Mouse (Mus musculus) heart, embryonic 11.5 days (tissue): ENCODE measurements around the gene Vtcn1. TPM values are rescaled to one million over a fixed set of nuclear protein-coding genes. Genes with fewer than 3 reads are reported as not detected.

Experiments
- ATAC-seq: fragments of 200-750 bp; cut with Nextera tagmentation; replicated peaks from 2 replicates; pipeline ENCODE4 v1.8.0; 2017; ENCODE audit warnings: moderate library complexity; ENCODE audit not compliant: insufficient number of reproducible peaks, low FRiP score, low TSS enrichment
- H3K27ac ChIP-seq: fragments of 300-500 bp; sonication (generic); 2 replicates; pipeline ENCODE4 v1.5.1; 2014; ENCODE audit warnings: mild to moderate bottlenecking, low read depth, low read length
- H3K27me3 ChIP-seq: fragments of 300-500 bp; sonication (generic); 2 replicates; pipeline ENCODE4 v1.6.1; 2014; ENCODE audit warnings: mild to moderate bottlenecking, low read length, mixed read lengths; ENCODE audit not compliant: control insufficient read depth, insufficient read depth
- H3K36me3 ChIP-seq: fragments of 300-500 bp; sonication (generic); 2 replicates; pipeline ENCODE4 v1.6.1; 2014; ENCODE audit warnings: mild to moderate bottlenecking, low read length, moderate library complexity, mixed read lengths; ENCODE audit not compliant: control insufficient read depth, insufficient read depth
- H3K4me1 ChIP-seq: fragments of 300-500 bp; sonication (generic); 2 replicates; pipeline ENCODE4 v1.6.1; 2014; ENCODE audit warnings: low read length; ENCODE audit not compliant: control insufficient read depth, insufficient read depth
- H3K4me2 ChIP-seq: fragments of 300-500 bp; sonication (generic); 2 replicates; pipeline ENCODE4 v1.6.1; 2014; ENCODE audit warnings: mild to moderate bottlenecking, moderate library complexity
- H3K4me3 ChIP-seq: fragments of 300-500 bp; sonication (generic); 2 replicates; pipeline ENCODE4 v1.5.1; 2014; ENCODE audit warnings: low read depth, low read length
- H3K9ac ChIP-seq: fragments of 300-500 bp; sonication (generic); 2 replicates; pipeline ENCODE4 v1.6.1; 2014; ENCODE audit warnings: mild to moderate bottlenecking, low read depth, low read length, moderate library complexity
- H3K9me3 ChIP-seq: fragments of 300-500 bp; sonication (generic); replicated peaks from 2 replicates; pipeline ENCODE4 v1.6.1; 2016; ENCODE audit warnings: low read length; ENCODE audit not compliant: control insufficient read depth
- WGBS: fragments of 180-500 bp; shearing (Covaris S2); extraction: QIAGEN DNeasy Blood & Tissue Kit; methylation state at CpG from one replicate; pipeline ENCODE4 v1.1.7; 2014; ENCODE audit not compliant: insufficient replicate concordance; 5-methylcytosine and 5-hydroxymethylcytosine counted together
- polyA plus RNA-seq: library from polyadenylated mRNA; unstranded; fragments of >200 nt; fragmentation: Nextera tagmentation; extraction: Ambion mirVana; gene quantifications from 2 replicates; pipeline ENCODE4 v1.2.1, GENCODE M21; 2014

Vtcn1 gene
- polyA plus RNA-seq = not detected in 2 replicates

DNA sequence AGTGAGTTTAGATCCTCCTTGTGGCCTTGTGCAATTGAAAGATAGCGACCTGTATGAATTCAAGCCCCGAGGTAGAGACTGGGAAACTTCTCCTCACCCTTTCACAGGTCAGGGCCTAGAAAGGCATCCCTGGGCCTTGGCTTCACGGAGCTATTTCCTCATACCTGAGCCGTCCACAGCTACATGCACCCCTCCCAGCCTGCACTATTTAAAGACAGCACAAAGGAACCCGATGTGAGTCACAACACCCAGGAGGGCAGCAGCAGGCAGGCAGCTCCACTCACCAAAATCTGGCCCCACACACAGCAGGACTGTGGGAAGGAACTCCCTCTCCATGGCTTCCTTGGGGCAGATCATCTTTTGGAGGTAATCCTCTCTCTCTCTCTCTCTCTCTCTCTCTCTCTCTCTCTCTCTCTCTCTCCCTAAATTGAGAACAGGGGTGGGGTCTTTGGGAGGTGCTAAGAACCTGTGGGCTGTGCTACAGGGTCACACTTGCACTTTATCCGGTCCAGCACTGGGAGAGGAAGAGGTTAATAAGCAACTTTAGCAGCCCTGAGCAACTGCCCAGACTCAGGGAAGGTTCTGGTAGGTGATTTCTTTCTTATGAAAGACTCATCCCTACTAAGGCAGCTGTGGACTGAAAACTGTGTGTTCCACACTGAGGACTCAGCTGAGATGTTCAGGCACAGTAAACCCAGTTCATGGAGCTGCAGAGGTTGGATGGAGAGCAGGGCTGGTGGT lies at the start of gene Vtcn1:
Vtcn1 (plus strand) TSS at position 235 of the 741 bp plus-strand sequence.
- H3K27ac ChIP-seq = no peak within 1 kb of the TSS
- no peak within 1 kb of the TSS for H3K4me3 ChIP-seq
- no peaks in the 10 kb centered on the region for H3K36me3 ChIP-seq
- no peak for ATAC-seq
- no peaks in the 10 kb centered on the region for H3K9me3 ChIP-seq
- H3K4me2 ChIP-seq = no peak within 1 kb of the TSS
- 29% methylated on average over 6 of the region's 6 CpGs for WGBS
- no peaks in the 10 kb centered on the region for H3K27me3 ChIP-seq
- H3K9ac ChIP-seq = no peak within 1 kb of the TSS
- peaks cover 5% of the 10 kb centered on the region; the same call in 1 of the 2 replicates for H3K4me1 ChIP-seq

DNA sequence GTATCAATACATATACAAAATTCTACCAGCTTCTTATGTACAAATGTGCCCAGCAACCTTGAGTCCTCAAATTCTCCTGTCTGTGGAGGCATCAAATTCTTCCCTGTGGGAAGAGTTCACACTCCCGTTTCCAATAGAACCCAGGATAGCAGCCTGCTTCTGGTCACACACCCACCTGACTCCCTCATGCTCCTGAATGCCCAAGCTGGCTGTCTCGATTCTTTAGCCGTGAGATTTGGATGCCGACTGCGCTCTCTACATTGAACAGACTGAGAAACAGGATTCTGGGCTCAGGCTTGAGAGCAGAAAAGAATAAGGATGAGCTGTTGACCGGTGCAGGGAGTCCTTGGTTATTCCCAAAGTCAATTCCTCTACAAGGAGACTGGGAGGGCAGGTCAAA lies 48.3 kb upstream of the Vtcn1 start:
- no peaks in the 10 kb centered on the region for H3K9me3 ChIP-seq
- H3K27me3 ChIP-seq = no peaks in the 10 kb centered on the region
- no peaks in the 10 kb centered on the region for H3K4me1 ChIP-seq
- H3K36me3 ChIP-seq = no peaks in the 10 kb centered on the region
- H3K9ac ChIP-seq = no peak overlapping the region
- H3K4me2 ChIP-seq = no peak overlapping the region
- H3K4me3 ChIP-seq = no peak overlapping the region
- H3K27ac ChIP-seq = no peak overlapping the region
- no peak for ATAC-seq
- WGBS = 82% methylated on average over 6 of the region's 6 CpGs

DNA sequence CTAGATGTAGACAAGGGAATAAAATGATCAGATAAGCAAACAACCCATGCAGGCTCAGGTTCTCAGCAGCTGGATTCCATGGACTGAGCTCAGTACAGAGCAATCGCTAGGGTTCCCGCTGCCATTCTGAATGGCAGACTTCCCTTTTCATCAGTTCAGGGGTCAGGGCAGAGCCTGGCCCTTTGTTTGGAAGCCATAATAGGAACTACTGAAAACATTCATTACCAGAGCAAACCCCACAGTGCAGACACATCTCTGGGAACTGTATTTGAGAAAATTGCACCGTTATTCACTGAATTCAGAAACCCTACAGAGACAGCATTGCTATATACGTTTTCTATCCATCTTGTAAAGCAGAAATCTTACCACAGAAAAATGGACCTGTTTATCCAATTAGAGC lies 47.7 kb upstream of the Vtcn1 start:
- no peak overlapping the region for H3K27ac ChIP-seq
- no peaks in the 10 kb centered on the region for H3K27me3 ChIP-seq
- H3K4me2 ChIP-seq = no peak overlapping the region
- no peak overlapping the region for H3K4me3 ChIP-seq
- H3K36me3 ChIP-seq = no peaks in the 10 kb centered on the region
- H3K9me3 ChIP-seq = no peaks in the 10 kb centered on the region
- WGBS = 85% methylated on average over 4 of the region's 4 CpGs
- no peak overlapping the region for H3K9ac ChIP-seq
- no peaks in the 10 kb centered on the region for H3K4me1 ChIP-seq
- no peak for ATAC-seq

DNA sequence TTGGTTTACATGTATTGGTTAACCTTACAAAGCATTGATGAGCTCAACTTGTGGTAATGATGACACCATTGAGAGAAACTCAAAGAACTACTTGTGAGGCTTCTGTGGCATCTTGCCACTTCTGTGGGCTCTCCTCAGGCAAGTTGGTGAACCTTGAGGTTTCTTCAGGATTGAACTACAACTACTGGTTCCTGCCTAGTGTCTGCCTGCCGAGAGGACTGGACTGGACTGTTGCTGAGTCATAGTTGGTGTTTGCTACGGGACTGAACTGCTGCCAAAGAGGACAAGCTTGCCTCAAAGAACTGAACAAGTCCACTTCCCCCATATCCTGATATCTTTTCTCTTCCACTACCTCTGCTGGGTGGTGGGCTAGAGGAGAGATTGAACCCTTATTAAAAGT lies 39.2 kb upstream of the Vtcn1 start:
- Histone ChIP-seq H3K9ac (no peak overlapping the region), H3K36me3 (no peaks in the 10 kb centered on the region), H3K27ac (no peak overlapping the region), H3K4me3 (no peak overlapping the region), H3K27me3 (no peaks in the 10 kb centered on the region), H3K4me1 (no peaks in the 10 kb centered on the region), H3K9me3 (no peaks in the 10 kb centered on the region), H3K4me2 (no peak overlapping the region)
- WGBS = 58% methylated on average over 2 of the region's 2 CpGs
- ATAC-seq = no peak

DNA sequence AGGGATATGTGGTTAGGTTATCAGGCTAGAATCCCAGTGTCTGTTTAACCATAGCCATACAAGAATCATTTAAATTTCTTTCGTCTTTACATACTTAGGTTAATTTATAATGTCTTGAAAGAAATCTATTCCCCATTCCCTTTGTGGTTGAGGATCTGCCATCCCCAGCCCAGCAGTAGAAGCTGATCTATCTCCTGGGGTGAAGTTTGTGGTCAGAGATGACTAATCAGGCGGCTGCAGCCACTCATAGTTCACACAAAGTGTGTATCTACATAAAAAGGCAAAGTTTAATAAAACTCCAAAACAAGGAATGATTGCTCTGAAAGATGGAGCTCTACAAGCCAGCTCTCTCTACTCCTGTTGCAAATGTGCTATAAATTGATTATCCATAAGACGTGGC lies 33.6 kb upstream of the Vtcn1 start:
- no peaks in the 10 kb centered on the region for H3K4me1 ChIP-seq

DNA sequence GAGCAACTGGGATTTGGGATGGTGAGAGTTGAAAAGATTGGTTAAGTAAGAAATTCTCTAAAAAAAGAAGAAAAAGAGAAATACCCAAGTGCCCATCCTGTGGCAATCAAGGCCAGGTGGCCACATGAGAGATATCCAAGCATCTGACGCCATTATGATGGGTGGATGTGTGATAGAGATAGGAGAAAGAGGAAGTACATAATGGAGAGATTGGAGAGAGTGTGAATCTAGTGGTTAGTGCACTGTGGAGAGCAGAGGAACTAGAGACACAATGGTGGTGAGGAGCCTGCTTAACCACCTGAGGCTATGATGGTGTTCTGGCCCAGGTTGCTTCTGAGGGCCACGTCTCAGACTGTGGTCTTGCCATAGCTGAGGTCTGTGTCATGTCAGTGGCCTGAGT lies 31.9 kb upstream of the Vtcn1 start:
- no peak overlapping the region for H3K9ac ChIP-seq
- H3K9me3 ChIP-seq = no peaks in the 10 kb centered on the region
- no peak for ATAC-seq
- H3K36me3 ChIP-seq = no peaks in the 10 kb centered on the region
- no peaks in the 10 kb centered on the region for H3K4me1 ChIP-seq
- H3K4me3 ChIP-seq = no peak overlapping the region
- no peak overlapping the region for H3K27ac ChIP-seq
- H3K4me2 ChIP-seq = no peak overlapping the region
- no peaks in the 10 kb centered on the region for H3K27me3 ChIP-seq
- WGBS = 63% methylated on average over 2 of the region's 2 CpGs

More for the DNA sequence above, 33.6 kb upstream of the Vtcn1 start:
- Histone ChIP-seq H3K27ac (no peak overlapping the region), H3K27me3 (no peaks in the 10 kb centered on the region), H3K4me2 (no peak overlapping the region), H3K9me3 (no peaks in the 10 kb centered on the region), H3K36me3 (no peaks in the 10 kb centered on the region), H3K4me3 (no peak overlapping the region), H3K9ac (no peak overlapping the region)
- WGBS = 75% methylated on average over 3 of the region's 3 CpGs
- no peak for ATAC-seq

DNA sequence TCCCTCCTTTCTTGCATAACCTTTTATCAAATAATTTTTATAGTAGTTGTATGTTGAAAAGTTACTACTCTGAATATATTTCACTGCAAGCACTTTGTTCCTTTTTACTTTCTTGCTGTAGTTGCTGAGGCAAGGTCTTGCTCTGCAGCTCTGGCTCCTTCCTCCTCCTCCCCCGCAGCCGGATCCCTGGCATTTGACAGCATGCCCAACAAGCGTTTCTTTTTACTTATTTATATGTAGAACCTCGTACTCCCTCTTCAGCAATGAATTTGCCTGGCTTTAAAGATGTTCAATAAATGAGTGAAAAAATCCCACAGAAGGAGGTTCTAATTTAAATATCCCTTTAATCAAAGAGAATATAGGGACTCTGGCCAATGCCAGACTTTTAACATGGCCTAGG lies 28.7 kb upstream of the Vtcn1 start:
- no peaks in the 10 kb centered on the region for H3K36me3 ChIP-seq
- H3K9ac ChIP-seq = no peak overlapping the region
- no peak overlapping the region for H3K4me2 ChIP-seq
- no peak for ATAC-seq
- no peaks in the 10 kb centered on the region for H3K9me3 ChIP-seq
- no peak overlapping the region for H3K27ac ChIP-seq
- H3K4me1 ChIP-seq = no peaks in the 10 kb centered on the region
- no peaks in the 10 kb centered on the region for H3K27me3 ChIP-seq
- 81% methylated on average over 4 of the region's 4 CpGs for WGBS
- no peak overlapping the region for H3K4me3 ChIP-seq

DNA sequence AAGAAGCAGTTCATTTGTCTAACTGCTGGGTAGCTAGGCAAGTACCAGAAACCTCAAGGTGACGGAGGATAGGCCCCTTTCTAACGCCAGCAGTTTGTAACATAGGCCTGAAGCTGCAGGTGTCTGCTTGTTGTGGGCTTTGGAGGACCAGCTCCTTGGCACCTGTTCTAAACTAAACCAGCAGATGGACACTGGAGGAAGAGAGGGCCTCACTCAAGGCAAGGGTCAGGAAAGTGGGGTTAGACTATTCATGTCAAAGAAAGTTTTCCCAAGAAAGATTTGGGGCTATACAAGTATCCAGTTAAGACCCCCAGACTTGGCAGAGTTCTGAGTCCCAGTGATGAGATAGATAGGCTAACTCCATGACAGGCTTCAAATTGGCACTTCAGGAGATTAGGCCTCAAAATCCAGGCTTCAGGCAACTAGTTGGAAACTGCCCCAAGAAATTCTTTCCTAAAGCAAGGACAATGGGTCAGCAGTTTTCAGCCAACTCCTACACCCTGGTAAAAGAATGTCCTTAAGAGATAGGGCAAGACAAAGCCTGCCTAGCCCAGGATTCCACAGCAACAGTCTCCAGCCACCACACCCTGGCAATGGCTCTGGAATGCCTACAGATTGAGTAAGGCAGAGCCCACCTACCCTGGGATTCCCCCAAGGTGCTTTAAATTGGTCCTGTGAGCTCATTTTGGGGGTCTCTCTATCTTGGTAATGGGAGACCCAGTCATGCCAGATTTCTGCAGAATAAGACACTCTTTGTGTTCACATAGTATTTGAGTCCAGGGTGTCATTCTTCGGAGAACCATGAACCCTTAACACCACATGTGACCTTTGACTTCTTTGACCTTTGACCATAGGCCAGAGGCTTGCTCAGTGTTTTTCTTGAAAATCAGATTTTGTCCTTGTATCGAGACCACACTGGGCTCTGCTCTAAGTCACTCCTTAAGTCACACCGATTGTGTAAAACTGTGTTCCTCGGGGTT lies 27.8 kb upstream of the Vtcn1 start:
- ATAC-seq = no peak
- Histone ChIP-seq H3K36me3 (no peaks in the 10 kb centered on the region), H3K27me3 (no peaks in the 10 kb centered on the region), H3K4me3 (no peak overlapping the region), H3K9ac (no peak overlapping the region), H3K27ac (no peak overlapping the region), H3K4me1 (no peaks in the 10 kb centered on the region), H3K9me3 (no peaks in the 10 kb centered on the region), H3K4me2 (no peak overlapping the region)
- WGBS = 76% methylated on average over 6 of the region's 6 CpGs
